Mouse (Mus musculus) brown adipose tissue, adult 24 weeks (tissue): ENCODE data around the gene Irx1. TPM values are rescaled to one million over a fixed set of nuclear protein-coding genes. Genes with fewer than 3 reads are reported as not detected.

ENCODE experiments used
- H3K27ac ChIP-seq: fragments of 200-500 bp; replicated peaks from 2 replicates; pipeline ENCODE4 v1.5.1; 2012; ENCODE audit warnings: low read depth, mild to moderate bottlenecking, low read length
- H3K4me1 ChIP-seq: fragments of 200-500 bp; 2 replicates; pipeline ENCODE4 v1.6.1; 2012; ENCODE audit warnings: low read length, mixed read lengths; ENCODE audit not compliant: control insufficient read depth, insufficient read depth, insufficient read length
- H3K4me3 ChIP-seq: fragments of 200-500 bp; 2 replicates; pipeline ENCODE4 v1.5.1; 2012; ENCODE audit warnings: low read depth, mild to moderate bottlenecking, low read length, moderate library complexity; ENCODE audit not compliant: insufficient read depth
- polyA plus RNA-seq: library from polyadenylated mRNA; stranded (reverse); fragments of >200 nt; gene quantifications from 2 replicates; pipeline ENCODE4 v1.2.4, GENCODE M21; 2012; ENCODE audit not compliant: missing spikeins, insufficient read depth, insufficient read length

Gene Irx1
- polyA plus RNA-seq, 1 experiment: not detected

GRCm38 (mm10) chr13:71958651-71959050 lies 4.9 kb downstream of the Irx1 start:
- Histone ChIP-seq H3K27ac (no peak overlapping the region), H3K4me1 (no peaks in the 10 kb centered on the region; the same call in 1 of the 2 replicates), H3K4me3 (no peak overlapping the region)

GRCm38 (mm10) chr13:71957811-71958351 lies 5.6 kb downstream of the Irx1 start:
- no peak overlapping the region for H3K4me3 ChIP-seq
- no peaks in the 10 kb centered on the region; the same call in 1 of the 2 replicates for H3K4me1 ChIP-seq
- H3K27ac ChIP-seq: no peak overlapping the region

GRCm38 (mm10) chr13:71957147-71957546 lies 6.4 kb downstream of the Irx1 start:
- no peak overlapping the region for H3K27ac ChIP-seq
- no peak overlapping the region for H3K4me3 ChIP-seq

GRCm38 (mm10) chr13:71956481-71956880 lies 7.0 kb downstream of the Irx1 start:
- Histone ChIP-seq H3K27ac (no peak overlapping the region), H3K4me1 (no peaks in the 10 kb centered on the region), H3K4me3 (no peak overlapping the region)

More at GRCm38 (mm10) chr13:71957147-71957546, 6.4 kb downstream of the Irx1 start:
- no peaks in the 10 kb centered on the region for H3K4me1 ChIP-seq

- Histone ChIP-seq H3K4me3 (no peak overlapping the region), H3K27ac (no peak overlapping the region)
Measured at GRCm38 (mm10) chr13:71951966-71952365, 11.6 kb downstream of the Irx1 start.

GRCm38 (mm10) chr13:71949859-71950258 lies 13.7 kb downstream of the Irx1 start:
- Histone ChIP-seq H3K4me1 (no peaks in the 10 kb centered on the region), H3K27ac (no peak overlapping the region), H3K4me3 (no peak overlapping the region)

More at GRCm38 (mm10) chr13:71951966-71952365, 11.6 kb downstream of the Irx1 start:
- H3K4me1 ChIP-seq: no peaks in the 10 kb centered on the region

GRCm38 (mm10) chr13:71910361-71910760 lies 53.2 kb downstream of the Irx1 start:
- H3K4me1 ChIP-seq: no peaks in the 10 kb centered on the region
- H3K4me3 ChIP-seq: no peak overlapping the region
- H3K27ac ChIP-seq: no peak overlapping the region
